Mouse (Mus musculus) CH12F3 (cell line): Measurements from ENCODE around the gene Cdyl2.

Experiments used
- in situ Hi-C: fragments of 300-500 bp; cut with MboI; formaldehyde crosslinking; loops from 2 replicates; pipeline ENCODE4 v1.14.3; 2020; ENCODE audit warnings: low sequenced_read_pairs

The Cdyl2 gene

DNA sequence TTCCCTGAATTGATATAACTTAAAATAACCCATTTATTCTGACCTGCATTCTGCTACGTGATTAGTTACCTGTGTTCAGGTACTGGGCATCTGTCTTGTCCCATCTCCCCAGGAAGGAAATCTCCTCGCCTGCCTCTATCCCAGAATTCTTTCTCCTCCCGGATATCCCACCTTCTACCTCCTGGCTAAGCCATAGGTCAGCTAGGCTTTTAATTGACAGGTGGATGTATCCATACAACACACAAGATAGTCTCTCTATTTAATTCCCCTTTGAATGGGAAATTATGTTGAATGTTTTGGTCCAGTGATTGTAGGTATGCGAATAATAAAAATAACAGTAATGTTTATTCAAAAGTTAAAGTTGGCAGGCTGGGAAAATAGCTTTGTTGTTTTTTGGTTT is 59.7 kb downstream of the Cdyl2 start:
- in situ Hi-C loops, result no loop called here

GRCm38 (mm10) chr8:116671543-116671942 is 61.2 kb downstream of the Cdyl2 start:
- in situ Hi-C loops, result no loop called here

DNA sequence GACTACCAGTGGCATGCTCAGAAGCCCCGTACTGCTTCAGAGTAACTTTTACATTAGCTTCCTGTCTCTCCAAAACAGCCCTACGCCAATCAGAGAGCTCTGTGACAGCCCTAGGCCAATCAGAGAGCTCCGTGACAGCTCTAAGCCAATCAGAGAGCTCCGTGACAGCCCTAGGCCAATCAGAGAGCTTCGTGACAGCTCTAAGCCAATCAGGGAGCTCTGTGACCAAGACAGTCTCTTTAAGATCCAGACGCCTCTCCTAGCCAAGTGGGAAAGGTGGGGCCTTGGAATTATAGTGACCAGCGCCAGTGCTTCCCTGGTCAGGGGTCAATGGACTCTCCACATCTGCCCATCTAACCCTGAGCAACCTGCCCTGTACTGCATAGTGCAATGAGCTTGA is 62.2 kb downstream of the Cdyl2 start:
- in situ Hi-C loops, result no loop called here

GRCm38 (mm10) chr8:116668977-116669376 is 63.8 kb downstream of the Cdyl2 start:
- in situ Hi-C loops, result no loop called here

GRCm38 (mm10) chr8:116666781-116667325 is 65.9 kb downstream of the Cdyl2 start:
- in situ Hi-C loops, result no loop called here

DNA sequence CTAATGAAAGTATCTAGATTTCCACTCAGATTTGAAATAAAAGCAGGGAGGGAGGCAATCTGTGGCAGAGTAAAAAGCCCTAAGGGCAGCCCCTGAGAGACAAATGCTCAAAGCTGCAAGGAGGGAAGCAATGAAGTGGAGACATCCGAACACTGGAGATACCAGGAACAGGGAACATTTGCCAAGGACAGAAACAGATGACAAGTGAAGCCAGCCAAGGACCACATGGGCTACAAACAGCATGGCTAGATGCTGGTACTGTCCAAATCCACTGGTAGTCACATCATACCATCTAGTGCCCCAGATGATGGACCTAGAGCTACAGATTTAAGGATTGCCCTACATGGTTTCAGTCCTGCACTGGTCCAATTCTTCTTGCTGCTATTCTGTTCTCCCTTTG is 71.3 kb downstream of the Cdyl2 start:
- in situ Hi-C loops, result no loop called here

- in situ Hi-C loops, result no loop called here
Observed at GRCm38 (mm10) chr8:116656811-116657210, 76.0 kb downstream of the Cdyl2 start.

GRCm38 (mm10) chr8:116654881-116655280 is 77.9 kb downstream of the Cdyl2 start:
- in situ Hi-C loops, result no loop called here

- in situ Hi-C loops, result no loop called here
Observed at GRCm38 (mm10) chr8:116652949-116653348, 79.8 kb downstream of the Cdyl2 start.

DNA sequence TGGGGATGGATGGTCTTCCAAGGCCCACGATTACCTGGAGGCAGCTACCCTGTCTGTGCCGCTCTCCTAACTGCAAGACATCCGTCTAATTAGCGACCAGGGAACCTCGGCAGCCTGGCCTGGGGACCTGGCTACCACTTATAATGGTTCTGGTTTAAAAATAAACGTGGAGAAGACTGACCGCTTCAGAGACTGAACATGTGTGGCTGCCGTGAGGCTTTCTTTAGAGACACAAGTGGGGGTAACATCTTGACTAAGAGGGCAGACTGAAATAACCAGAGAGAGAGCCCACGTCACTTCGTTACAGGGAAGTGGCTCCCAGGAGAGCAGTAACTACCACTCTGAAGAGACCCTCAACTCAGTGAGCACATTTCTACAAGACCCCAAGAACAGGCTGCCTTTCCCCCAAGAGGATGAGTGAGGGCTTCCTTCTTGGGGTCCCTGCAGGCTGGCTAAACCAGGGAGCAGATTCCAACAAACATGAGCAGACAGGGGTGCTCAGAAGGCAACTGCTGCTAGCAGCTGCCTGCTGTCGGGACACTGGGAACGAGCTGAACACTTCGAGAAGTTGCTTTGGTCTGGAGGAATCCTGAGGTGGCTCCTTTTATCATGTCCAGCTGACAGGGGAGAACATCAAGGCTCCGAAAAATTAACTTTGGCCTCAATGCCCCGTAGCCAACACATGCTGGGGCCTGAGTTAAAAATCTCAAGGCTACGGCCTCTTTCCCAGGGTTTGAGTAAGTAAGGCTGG is 82.6 kb downstream of the Cdyl2 start:
- in situ Hi-C loops, result no loop called here

GRCm38 (mm10) chr8:116645376-116645775 is 87.4 kb downstream of the Cdyl2 start:
- in situ Hi-C loops, result no loop called here

DNA sequence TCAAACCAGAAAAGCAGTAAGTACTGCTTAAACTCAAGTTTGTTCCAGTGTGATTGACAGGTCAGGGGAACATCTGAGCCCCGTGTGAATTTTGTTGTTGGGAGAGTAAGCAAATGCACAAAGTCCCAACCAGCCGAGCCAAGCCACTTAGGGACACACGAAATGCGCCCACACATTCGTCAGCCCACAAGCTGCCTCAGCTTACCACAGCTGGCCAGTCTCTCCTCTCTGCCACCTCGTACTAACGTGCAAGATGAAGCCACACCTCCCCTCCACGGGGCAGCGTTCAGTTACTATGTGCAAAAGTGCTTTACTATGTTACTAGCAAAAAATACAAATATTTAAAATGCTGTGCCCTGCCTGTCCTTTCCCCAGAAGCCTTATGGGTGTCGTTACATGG is 91.9 kb downstream of the Cdyl2 start:
- in situ Hi-C loops, result no loop called here

DNA sequence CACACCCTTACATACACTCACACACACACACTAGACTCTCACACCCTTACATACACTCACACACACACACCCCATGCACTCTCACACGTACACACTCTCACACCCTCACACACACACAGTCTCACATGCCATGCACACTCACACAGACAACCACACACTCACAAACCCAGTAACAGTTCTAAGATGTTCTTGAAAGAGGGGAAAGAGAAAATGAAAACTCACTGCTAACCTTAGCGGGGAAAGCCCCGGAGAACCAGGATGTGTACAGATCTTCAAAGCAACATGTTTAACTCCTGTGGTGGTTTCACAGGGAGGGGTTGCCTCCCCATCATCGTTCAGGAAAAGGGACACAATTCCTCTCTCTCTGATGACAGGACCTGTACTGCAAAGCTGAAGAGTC is 94.8 kb downstream of the Cdyl2 start:
- in situ Hi-C loops, result no loop called here

DNA sequence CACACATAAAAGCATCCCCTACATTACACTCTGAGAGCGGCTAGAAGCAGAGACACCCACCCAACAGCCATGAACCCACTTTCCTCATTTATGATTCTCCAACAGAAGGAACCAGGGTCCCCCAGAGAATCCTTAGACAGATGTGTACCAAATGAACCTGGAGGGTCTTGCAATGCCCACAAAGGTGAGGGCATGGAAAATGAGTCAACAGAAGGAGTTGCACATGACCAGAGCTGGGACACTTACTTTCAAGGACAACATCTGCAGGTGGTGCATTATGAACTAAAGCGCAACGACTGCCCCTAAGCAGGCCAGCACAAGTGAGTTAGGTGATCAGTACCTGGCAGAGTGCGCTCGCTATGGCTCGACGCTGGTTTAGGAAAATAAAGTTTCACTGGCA is 95.6 kb downstream of the Cdyl2 start:
- in situ Hi-C loops, result no loop called here

- in situ Hi-C loops, result no loop called here
Observed at GRCm38 (mm10) chr8:116636396-116636795, 96.4 kb downstream of the Cdyl2 start.

DNA sequence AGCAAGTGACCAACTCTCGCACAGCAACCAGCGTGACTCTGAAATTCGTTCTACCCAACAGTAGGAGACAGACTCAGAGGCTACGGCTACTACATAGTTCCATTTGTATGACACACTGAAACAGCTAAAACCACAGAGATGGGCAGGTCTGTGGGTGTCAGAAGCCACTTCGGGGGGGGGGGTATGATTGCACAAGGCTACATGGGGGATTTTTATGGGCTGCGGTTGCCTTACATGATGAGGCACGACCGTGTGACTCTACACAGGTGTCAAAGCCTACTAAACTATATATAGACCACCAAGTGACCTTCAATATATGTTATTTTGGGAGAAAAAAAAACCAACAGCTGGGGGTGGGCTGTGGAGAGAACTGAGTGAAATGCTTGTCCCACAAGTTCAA is 96.8 kb downstream of the Cdyl2 start:
- in situ Hi-C loops, result no loop called here

- in situ Hi-C loops, result no loop called here
Observed at GRCm38 (mm10) chr8:116635261-116635660, 97.5 kb downstream of the Cdyl2 start.

- in situ Hi-C loops, result no loop called here
Observed at GRCm38 (mm10) chr8:116634436-116634835, 98.4 kb downstream of the Cdyl2 start.

DNA sequence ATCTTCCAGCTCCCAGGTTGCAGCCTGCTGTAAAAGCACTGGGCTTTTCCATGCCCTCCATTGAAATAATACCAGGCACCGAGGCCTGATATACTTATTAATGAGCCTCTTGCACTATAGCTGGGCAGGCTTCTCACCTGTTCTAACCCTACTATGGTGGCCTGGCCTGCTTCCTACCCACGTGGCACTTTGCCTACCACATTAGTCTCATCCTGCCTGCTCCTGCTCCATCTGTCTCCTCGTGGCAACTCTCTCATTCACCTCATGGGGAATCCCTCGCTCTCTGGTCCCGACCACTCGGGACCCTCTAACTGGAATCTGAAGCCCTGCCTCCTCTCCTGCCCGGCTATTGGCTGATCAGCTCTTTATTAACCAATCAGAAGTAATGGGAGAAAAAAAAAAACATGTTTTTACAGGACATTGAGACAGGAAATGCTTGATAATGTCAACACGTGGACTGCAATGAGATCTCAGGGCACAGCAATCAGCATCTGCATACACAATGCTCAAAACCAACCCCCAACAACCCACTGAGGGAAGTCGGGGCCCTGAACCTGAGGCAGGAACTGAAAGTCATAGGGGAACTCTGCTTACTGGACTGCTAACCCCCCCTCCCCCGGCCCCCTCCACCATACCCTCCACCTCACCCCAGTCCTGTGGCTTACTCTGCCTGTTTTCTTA is 99.2 kb downstream of the Cdyl2 start:
- in situ Hi-C loops, result no loop called here

- in situ Hi-C loops, result no loop called here
Observed at GRCm38 (mm10) chr8:116630066-116630465, 102.7 kb downstream of the Cdyl2 start.

- in situ Hi-C loops, result no loop called here
Observed at GRCm38 (mm10) chr8:116628975-116629374, 103.8 kb downstream of the Cdyl2 start.

GRCm38 (mm10) chr8:116627854-116628479 is 104.8 kb downstream of the Cdyl2 start:
- in situ Hi-C loops, result no loop called here
